Mouse (Mus musculus): ENCODE results near the gene Nefh.

DNA sequence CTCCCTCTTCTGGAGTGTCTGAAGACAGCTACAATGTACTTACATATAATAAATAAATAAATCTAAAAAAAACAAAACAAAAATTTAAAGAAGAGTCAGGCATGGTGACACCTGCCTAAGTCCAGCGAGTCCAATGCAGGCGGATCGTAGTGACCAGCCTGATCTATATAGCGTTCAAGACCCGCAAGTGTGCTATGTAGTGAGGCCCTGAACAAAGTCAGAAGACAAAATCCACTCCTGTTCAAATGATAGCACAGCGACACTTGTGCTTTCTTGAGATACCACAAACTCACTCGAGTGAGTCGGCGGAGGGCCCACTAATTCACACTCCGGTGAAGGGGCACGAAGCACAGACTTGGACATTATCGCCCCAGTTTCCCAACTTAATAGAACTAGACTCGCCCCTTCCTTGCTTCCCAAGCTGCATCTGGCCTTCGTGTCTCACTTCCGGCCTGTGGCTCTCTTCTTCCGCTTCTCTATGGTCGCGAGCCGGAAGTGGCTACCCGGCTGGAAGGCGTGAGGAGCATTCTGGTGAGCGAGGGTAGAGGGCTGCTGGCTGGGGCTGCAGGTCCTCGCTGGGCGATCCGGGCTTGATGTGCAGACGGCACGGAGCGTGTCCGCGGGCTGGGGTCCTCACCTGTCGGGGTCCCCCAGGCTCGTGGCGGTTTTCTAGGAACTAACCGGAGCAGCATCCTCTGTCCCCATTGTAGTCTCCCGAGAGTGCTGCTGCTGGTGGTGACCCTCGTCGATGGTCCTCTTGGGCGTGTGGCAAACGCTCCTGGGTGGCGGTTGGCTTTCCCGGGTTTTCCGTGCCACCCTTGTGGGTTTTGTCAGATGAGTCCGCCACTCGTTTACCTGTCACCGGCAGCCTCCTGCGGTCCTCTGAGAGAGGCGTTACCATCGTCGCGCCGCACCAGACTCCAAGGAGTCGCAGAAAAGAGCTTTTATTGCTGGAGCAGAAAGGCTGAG is 52.7 kb downstream of the Nefh start, which contains the start of gene Thoc5:
- TF ChIP-seq EP300 (IDR thresholded peaks at IDR 0.05; ENCODE audit: insufficient read depth, low read depth, low read length) (no peak), POLR2A (IDR thresholded peaks at IDR 0.05; ENCODE audit: insufficient read depth, low read length) (peak; percentile 60)
